Mouse (Mus musculus) adrenal gland, postnatal 36 days (tissue): ENCODE data around the gene Slc7a12. TPM values are rescaled to one million over a fixed set of nuclear protein-coding genes. Genes with fewer than 3 reads are reported as not detected.

Source experiments
- DNase-seq, 2 experiments: peaks; one replicate each; pipeline ENCODE4 v3.0.0; 2021; ENCODE audit warnings: mixed read lengths in 1 of 2
- long read RNA-seq, 2 experiments: library from polyadenylated mRNA; stranded (forward); transcript quantifications; one replicate each; pipeline ENCODE4 v2.0.0; 2021; ENCODE audit warnings: borderline sequencing depth in 2 of 2
- total RNA-seq, 2 experiments: library from RNA; stranded (reverse); gene quantifications; 2 replicates each; pipeline ENCODE4 v1.2.3; 2021

The Slc7a12 gene
- total RNA-seq = not detected
- long read RNA-seq, experiment 1 = 0 reads
- long read RNA-seq, experiment 2 = 0 reads

DNA sequence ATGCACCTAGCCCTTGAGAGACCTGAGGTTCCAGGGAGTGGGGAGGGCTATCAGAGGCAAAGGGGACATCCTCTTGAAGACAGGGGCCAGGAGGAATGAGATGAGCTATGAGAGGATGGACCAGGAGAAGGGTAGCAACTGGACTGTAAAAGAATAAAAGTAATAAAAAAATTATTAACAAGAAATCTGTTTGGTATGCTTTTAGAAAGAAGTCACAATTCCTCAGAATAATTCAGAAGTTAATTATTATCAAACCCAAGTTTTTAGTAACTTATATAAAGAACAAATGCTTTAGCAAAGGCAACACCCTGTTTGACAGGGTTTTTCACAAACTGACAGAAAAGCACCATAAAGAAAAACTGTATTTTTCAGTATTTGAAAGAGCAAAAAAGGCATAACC, at the start of gene Slc7a12:
Slc7a12 (plus strand) TSS at position 301 of the 400 bp plus-strand sequence.
- no peak for DNase-seq

DNA sequence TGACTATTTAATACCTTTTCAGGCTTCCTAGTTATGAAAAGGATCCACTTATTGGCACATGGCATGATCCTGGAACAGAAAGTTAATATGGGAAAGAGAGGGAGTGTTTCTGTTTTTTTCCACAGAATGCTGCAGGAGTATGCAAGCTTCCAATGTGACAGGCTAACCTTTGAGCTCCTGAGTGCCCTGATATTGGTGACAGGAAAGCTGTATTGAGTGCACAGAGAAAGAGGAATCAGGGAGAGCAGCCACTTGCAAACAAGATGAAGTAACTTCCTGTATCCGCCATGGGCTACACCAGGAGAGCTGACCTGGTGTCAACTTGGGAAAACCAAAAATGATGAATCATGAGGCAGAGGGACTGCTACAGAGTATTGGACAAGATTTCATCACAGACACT, 48.1 kb upstream of the Slc7a12 start:
- no peak for DNase-seq

DNA sequence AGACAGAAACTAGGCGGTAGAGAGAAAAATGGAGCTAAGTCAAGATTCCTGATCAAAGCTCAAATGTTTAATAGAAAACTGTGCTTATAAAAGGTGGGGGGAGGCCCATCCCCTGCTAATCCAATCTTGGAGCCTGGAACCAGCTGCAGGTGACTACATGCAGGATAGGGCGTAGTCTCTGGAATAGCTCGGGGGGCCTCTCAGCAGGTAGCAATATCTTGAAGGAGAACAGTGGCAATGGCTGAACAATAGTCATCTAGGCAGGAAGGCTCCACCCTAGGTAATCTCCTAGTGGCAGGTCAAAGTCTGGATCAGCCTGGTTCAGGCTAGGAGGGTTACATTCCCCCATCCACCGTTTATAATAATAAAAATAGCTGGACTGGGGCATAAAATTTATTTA, 34.5 kb upstream of the Slc7a12 start:
- no peak for DNase-seq

DNA sequence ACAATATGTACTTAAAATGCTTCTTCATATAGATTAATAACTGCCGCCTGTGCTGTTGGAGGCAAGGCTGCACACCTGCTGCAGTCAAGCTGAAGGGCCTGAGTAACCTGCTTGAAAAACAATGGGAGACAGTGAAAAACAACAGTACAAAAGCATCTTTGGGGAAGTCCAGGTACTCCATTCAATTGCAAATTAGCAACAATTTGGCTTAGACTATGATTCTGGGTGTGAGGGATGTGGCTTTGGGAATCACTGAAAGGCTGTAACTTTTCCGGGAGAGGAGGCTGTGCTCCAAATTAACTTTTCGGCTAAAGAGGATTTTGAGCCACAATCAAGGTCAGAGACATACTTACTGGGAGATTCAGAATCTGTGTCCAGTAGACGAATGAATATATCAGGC, 33.8 kb upstream of the Slc7a12 start:
- no peak for DNase-seq

Other genes starting within 250 kb of the Slc7a12 start
- gene 1810022K09Rik, start 130.6 kb downstream of the Slc7a12 start, total RNA-seq = 100 to 1,000 TPM; 157 to 167 TPM
- gene Car13, start 161.0 kb downstream of the Slc7a12 start, total RNA-seq = 10 to 100 TPM in 1 of 2 experiments, 1 to 10 TPM in 1; 9.3 to 11.3 TPM